Mouse (Mus musculus) lung, adult 2 months (tissue): ENCODE data around the gene C1ql2.

Source experiments
- CTCF ChIP-seq: fragments of 200-500 bp; IDR thresholded peaks from 2 replicates; pipeline ENCODE4 v1.5.1; 2011; ENCODE audit warnings: mild to moderate bottlenecking, low read length, control low read depth; ENCODE audit not compliant: insufficient read depth
- POLR2A ChIP-seq: fragments of 200-500 bp; IDR thresholded peaks from 2 replicates; pipeline ENCODE4 v1.6.1; 2011; ENCODE audit warnings: low read depth, mild to moderate bottlenecking, control low read depth, low read length, borderline replicate concordance; ENCODE audit errors: extremely low read depth

DNA sequence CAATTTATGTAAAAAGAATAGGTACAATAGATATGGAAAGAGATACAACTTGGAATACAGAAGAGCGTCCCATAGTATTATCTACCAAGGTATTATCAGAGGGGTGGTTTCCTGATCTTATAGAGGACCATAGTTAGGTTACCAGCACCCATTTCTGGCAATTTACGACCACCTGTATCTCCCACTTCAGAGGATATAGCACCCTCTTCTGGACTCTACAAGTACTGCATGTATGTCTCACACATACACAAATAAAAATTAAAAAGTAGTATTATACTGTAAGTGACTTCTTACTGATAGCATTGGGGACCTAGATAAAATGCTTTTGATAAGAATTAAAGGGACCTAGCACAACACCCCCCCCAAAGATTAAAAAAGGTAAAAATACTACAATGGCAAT lies 43.4 kb upstream of the C1ql2 start:
- TF ChIP-seq CTCF (no peak), POLR2A (no peak)
